Mouse (Mus musculus): Measurements from ENCODE around the gene Arsa.

The Arsa gene

DNA sequence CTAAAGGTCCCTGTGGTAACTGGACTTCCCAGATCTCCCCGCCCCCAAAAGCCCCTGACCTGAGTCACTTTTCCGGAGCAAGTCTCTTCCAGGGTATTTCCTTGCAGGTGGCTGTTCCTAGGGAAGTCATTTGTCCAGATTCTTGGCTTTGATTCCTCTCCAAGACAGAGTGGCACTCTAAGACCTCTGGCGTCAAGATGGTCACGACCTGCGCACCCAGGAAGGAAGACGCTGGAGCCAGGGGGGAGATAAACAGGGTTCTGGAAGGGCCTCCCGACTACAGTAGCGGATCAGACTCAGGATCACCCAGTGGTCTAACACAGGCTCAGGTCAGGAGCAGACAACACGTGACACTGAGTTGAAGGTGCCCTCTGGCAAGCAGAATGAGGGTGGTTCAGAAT is at the start of gene Arsa:
Gene Arsa, minus strand, starts transcription at position 335 of the 401 bp plus-strand sequence.
- DNase-seq (ENCODE audit: low spot score), result no peak

DNA sequence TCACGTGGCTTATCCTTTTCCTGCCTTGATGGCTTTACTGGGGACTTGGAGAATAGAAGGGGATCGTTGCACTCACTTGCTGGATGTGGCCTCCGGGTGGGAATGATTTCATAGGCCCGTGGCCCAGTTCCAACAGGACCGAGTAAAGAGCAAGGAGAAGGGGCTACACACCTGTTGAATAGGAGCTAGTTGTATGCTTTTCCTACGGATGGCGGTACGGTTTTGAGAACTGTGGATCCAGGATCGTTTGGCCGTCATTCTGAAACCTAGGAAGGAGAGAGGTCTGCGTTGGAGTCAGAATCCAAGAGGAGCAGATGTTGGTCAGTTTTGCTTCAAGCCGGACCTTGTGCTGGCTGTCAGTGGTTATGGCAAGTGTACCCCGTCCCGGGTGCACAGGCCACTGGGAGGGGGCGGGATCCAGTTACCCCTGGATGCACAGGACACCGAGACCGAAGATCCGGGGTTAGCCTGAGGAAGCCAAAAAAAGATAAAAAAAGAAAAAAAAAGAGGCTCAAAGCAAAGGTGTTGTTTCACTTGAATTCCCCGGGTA is 49.6 kb upstream of the Arsa start:
- DNase-seq (ENCODE audit: low spot score), result no peak

GRCm38 (mm10) chr15:89525896-89526295 is 48.7 kb upstream of the Arsa start:
- no peak for DNase-seq (ENCODE audit: low spot score)

GRCm38 (mm10) chr15:89525464-89525863 is 48.2 kb upstream of the Arsa start:
- no peak for DNase-seq (ENCODE audit: low spot score)

GRCm38 (mm10) chr15:89524611-89525415 is 47.6 kb upstream of the Arsa start:
- no peak for DNase-seq (ENCODE audit: low spot score)

- no peak for DNase-seq (ENCODE audit: low spot score)
Observed at GRCm38 (mm10) chr15:89524001-89524571, 46.9 kb upstream of the Arsa start.

- no peak for DNase-seq (ENCODE audit: low spot score)
Observed at GRCm38 (mm10) chr15:89523283-89523832, 46.1 kb upstream of the Arsa start.

GRCm38 (mm10) chr15:89522566-89523282 is 45.5 kb upstream of the Arsa start:
- no peak for DNase-seq (ENCODE audit: low spot score)

DNA sequence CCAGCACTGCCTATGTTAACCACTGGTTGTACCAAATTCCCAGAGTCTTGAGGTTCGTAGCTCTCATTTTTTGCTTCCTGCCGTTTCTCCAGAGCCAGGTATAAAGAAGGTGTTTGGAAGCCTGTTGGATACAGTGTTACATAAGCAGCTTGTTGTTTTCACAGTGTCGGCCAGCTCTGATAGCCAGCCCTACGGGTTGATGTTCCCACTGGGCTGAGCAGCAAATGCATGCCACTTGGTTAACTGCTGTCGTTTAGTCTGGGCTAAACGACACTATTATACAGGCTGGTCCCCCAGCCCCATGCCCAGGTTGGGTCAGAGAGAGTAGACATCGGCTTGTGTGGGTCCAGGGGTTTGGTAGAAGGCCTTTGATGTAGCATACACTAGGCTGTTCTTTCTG is 44.7 kb upstream of the Arsa start:
- DNase-seq (ENCODE audit: low spot score), result no peak

- DNase-seq (ENCODE audit: low spot score), result no peak
Observed at GRCm38 (mm10) chr15:89512679-89513078, 35.5 kb upstream of the Arsa start.

GRCm38 (mm10) chr15:89507751-89508150 is 30.5 kb upstream of the Arsa start:
- DNase-seq (ENCODE audit: low spot score), result no peak

DNA sequence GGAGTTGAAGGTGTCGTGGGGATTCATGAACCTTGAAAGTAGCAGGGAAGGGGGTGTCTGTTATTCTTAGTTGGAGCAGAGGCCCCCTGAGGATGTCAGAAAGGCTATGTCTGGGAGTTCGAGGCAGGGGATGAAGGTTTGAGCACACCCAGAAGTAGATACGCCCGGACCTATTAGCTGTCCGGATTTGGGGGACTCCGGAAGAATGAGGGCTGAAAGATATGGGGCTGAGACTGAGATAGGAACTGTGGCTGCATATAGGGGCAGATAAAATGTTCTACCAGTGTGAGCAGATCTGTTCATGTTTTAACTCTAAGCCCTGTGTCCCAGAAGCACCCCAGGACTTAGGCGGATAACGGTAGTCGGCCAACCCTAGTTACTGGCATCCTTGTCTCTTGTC is 27.6 kb upstream of the Arsa start:
- DNase-seq (ENCODE audit: low spot score), result no peak

DNA sequence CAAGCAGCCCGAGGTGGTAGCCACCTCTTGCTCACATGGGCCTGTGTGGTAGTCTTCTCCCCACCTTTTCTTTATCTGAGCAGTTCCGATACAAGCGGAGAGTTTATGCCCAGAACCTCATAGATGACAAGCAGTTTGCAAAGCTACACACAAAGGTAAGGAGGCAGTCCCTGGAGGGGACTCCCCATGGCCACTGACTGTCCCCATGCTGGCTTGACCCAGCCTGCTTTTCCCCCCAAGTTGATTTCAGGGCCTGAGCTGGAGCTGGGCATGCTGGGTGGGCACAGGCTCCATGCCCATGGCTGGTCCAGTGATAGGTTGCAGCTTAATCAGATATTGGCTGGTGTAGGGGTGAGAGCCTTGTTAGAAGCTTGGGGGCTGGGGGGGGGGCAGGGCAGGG is 24.1 kb upstream of the Arsa start:
- no peak for DNase-seq (ENCODE audit: low spot score)

DNA sequence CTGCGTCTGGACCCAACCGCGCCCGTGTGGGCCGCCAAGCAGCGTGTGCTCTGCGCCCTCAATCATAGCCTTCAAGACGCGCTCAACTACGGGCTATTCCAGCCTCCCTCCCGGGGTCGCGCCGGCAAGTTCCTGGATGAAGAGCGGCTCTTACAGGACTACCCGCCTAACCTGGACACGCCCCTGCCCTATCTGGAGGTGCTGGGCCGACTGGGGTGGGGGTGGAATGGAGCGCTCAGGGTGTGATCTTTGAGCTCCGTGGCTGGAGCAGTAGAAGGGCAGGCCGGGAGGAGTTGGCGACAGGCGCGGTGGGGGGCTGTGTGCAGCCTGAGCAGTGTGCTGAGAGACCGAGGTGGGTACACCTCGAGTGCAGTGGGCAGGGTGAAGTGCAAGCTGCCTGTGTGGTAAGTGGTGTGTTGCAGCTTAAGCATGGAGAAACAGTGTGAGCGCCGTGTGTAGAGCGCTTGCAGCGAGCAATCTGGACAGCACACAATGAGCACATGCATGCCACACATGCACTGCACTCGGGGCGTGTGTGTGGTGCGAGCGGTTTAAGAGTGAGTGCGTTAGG is 23.1 kb upstream of the Arsa start:
- no peak for DNase-seq (ENCODE audit: low spot score)

- no peak for DNase-seq (ENCODE audit: low spot score)
Observed at GRCm38 (mm10) chr15:89499784-89500220, 22.6 kb upstream of the Arsa start.

GRCm38 (mm10) chr15:89498961-89499688 is 21.9 kb upstream of the Arsa start, which contains the start of gene Shank3:
Shank3 (plus strand) TSS chr15:89499623.
- DNase-seq (ENCODE audit: low spot score), result no peak

DNA sequence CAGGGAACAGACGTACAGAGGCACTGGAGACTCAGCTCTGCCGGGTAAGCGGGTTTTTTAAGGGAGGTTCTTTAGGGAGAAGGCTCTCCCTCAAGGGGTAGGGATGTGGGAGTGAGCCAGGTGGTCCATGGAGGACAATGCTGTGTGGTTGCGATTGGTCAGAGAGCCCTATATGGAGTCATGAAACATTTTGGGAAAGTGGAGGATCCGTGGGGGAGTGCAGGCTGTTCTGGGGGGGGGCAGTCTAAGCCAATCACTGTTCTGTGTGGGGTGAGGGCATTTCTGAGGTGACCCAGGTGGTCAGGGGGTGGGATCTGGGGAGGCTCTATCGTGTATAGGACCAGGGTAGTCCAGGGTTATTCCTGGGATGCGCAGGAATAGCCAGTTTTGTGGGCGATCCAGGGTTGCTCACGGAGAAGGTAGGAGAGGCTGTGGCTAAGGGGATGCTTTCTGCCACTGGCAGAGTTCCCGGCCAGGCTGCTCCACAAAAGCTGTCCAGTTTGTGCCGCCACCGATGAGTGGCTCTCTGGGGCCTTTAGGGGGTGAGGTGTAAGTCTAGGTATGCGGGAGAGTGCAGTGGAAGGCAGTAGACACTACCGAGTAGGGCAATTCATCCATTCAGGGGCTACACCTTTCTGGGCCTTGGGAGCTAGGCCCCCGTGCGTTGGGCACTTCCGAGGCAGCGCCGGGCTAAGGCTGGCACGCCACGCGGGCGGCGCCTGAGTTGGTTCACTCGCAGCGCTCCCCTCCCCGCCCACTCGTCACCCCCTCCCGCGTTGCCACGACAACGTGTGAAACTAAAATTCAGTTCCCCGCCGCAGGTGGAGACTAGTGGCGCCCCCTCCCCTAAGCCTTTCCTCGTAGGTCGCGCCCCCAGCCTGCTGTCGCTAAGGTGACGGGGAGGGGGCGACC is 21.1 kb upstream of the Arsa start:
- DNase-seq (ENCODE audit: low spot score), result no peak

- no peak for DNase-seq (ENCODE audit: low spot score)
Observed at GRCm38 (mm10) chr15:89497391-89498048, 20.3 kb upstream of the Arsa start.

- no peak for DNase-seq (ENCODE audit: low spot score)
Observed at GRCm38 (mm10) chr15:89496841-89497240, 19.6 kb upstream of the Arsa start.

DNA sequence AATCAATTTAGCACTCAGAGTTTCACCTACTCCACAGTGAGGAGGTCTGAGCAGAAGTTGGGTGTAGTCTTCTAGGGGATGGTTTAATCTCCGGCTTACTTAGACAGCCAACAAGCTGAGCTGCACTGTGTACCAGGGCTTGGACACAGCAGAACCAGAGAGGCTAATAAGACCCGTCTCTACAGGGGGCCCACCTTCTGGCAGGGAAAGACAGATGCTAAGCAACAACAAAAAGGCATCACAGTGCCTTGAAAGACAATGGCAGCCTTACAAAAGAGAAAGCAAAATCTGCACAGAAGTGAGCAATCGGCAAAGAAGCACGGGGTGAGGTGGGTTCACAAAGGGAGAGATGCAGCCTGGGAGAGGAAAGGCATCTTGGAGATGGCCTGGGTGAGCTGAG is 18.9 kb upstream of the Arsa start:
- DNase-seq (ENCODE audit: low spot score), result no peak

Measured in urinary bladder, postnatal 14 days (tissue).